Mouse (Mus musculus) thymus, adult 2 months (tissue): ENCODE measurements around the gene Mrps23.

Experiments
- CTCF ChIP-seq: fragments of 200-500 bp; IDR thresholded peaks from 2 replicates; pipeline ENCODE4 v1.5.1; 2012; ENCODE audit warnings: mild to moderate bottlenecking, control low read depth, low read length, moderate library complexity, borderline replicate concordance; ENCODE audit not compliant: control insufficient read depth, poor library complexity, insufficient read depth; ENCODE audit errors: extremely low read depth
- POLR2A ChIP-seq: fragments of 200-500 bp; IDR thresholded peaks from 2 replicates; pipeline ENCODE4 v1.6.1; 2012; ENCODE audit warnings: mild to moderate bottlenecking, low read length, control low read depth, moderate library complexity; ENCODE audit not compliant: control insufficient read depth, poor library complexity, insufficient read depth; ENCODE audit errors: extremely low read depth

GRCm38 (mm10) chr11:88234789-88235188 is 30.6 kb downstream of the Mrps23 start:
- TF ChIP-seq POLR2A: no peak
- TF ChIP-seq CTCF: no peak
